Mouse (Mus musculus): ENCODE data around the gene Kcnk3.

The Kcnk3 gene

GRCm38 (mm10) chr5:30670091-30670490 is 82.1 kb downstream of the Kcnk3 start:
- no peak for DNase-seq (ENCODE audit: low spot score in 2 of 2)

- DNase-seq (ENCODE audit: low spot score in 2 of 2): no peak
Observed at GRCm38 (mm10) chr5:30674001-30674400, 86.0 kb downstream of the Kcnk3 start.
